Mouse (Mus musculus): ENCODE data around the gene Krr1.
"Not testable (repeated sequence)": the region's sequence is repeated elsewhere in the genome, so short reads cannot be mapped to it uniquely, and the experiment has no call there.

The Krr1 gene

DNA sequence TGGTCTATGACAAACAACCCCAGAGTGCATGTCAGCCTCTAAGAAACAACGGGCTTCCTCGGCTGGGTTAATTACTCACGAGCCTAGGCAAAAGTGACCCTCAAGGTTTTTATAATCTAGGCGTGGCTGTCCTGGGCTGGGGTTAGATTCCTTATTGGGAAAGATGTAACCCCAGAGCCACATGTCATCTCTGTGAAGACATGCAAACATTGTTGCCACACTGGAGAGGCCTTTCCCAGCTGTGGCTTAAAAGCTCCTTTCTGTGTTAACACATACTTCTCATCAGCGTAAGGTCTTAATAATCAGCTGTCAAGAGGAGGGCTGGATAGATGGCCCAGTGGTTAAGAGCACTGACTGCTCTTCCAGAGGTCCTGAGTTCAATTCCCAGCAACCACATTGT is 10.6 kb downstream of the Krr1 start:
- DNase-seq, result no peak

DNA sequence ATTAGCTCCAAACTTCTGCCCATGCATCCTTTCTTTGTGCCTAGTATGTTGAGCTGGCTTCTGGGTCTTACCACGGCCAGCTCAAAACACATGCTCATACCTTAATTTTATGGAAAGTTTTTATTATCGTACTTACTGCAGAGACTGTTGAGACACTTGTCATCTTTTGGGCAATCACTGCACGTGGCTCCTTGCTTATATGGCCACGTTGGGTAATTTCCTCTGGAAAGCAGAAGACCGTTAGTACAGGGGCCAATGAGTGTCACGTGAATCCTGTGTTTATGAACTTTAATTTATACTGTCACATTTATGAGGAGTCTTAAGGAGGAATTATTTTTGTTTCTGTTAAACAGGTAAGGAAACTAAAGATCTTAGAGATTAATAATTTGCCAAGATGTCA is 14.0 kb downstream of the Krr1 start:
- no peak for DNase-seq

DNA sequence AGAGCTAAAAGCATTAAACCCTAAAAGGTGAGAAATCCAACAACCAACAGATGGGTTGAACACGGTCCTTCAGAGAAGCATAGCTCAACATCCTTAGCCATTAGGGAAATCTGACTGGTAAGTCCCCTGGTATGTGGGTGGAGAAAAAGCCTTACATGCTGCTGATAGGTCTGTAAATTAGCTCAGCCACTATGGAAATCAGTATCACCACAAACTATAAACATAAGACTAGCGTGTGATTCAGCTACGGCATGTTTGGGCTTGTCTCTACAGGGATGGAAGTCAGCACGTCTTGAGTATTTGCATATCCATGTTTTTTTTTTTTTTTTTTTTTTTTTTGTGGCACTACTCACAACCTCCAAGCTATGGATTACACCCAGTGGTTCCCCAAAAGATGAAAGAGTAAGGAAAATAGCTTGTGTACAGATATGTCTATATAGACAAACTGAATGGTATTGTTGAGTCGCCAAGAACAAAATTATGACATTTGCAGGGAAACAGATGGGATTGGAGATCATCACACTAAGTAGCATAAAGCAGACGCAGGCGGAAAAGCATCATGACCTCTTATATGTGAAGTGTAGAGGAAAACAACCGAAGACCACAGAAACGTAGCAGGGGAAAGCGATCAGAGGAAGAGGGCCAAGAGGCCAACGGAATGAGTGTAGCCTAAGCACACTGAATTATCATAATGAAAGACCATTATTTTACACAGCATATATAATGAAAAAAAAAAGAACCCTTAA is 23.5 kb downstream of the Krr1 start:
- no peak for DNase-seq

DNA sequence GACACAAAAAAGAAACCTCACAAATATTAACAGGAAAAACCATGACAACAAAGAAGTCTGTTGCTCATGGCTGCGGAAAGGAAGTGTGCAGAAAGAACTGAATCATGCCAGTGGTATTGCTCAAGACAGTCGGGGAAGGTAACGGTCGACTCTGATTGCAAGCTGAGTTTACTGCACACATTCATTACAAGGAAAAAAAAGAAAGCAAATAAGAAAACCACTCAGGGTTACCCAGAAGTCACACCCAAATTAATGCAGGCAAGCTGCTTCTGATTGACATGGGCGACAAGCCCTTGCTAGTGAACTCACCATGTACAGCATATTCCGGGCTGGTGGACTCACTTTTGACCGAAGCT is 24.1 kb downstream of the Krr1 start:
- DNase-seq, result no peak

DNA sequence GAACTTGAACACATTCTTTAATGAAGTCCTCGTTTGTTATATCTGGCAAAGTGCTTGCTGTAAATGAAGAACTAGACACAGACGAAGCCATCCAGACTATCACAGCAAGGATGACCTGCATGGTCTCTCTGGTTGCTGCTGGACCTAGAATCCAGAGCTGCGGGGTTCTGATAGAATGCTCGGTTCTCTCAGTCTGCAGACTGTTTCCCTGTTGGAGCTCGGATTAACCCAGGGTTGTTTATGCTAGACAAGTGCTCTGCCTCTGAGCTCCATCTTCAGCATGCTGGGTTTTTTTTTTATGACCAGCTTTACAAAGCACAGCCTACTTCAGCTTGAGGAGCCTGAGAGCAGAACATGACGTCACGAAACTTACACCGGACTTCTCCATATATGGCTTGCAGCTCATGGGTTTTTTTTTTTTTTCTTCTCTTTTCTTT is 24.5 kb downstream of the Krr1 start:
- no peak for DNase-seq

DNA sequence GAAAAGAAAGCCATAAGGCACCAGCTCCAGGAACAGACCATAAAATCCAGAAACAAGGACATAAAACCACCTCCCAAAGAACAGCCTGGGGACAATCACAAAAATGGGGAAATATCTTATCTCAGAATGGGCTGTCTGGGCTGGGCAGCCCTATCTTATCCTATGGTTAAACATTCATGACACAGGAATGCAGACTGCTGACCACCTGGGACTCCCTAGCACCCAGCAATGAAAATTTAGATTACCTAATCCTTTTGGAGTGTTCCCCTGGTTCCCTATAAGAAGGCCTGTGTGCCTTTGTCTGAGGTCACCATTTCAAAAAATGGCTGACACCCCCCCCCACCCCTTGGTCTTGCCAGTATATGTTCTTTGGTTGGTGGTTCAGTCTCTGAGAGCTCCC is 25.2 kb downstream of the Krr1 start:
- no peak for DNase-seq

DNA sequence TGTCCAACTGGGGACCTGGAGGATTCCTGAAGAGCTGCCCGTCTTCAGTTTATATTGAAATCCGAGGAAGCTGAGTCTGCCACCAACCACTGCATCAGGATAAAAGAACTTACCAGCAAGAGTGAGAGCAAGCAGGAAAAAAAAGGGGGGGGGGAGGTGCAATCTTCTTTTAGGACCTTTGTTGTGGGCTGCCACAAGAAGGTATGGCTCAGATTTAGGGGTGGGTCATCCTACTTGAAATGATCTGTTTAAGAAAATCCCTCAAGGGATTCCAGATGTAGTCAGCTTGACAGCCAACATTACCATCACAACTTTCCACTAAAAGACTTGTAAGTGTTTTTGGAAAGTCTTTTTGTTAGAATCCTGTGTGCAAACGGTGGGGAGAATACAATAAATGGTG is 27.3 kb downstream of the Krr1 start:
- no peak for DNase-seq

DNA sequence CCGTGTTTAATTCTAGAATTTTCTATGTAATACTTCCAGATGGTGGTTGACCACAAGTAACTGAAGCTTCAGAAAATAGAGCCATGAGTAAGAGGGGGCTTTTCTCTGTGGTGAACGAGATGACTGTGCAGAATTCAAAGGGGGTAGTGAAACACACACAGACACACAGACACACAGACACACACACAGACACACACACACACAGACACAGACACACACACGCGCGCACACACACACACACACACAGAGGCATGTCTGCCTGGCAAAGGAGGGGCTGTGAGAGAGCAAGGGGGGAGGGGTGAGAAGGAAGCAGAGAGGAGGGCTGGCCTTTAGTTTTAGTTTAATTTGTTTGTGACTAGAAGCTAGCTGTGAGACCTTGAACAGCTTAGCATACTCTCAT is 28.1 kb downstream of the Krr1 start:
- no peak for DNase-seq

DNA sequence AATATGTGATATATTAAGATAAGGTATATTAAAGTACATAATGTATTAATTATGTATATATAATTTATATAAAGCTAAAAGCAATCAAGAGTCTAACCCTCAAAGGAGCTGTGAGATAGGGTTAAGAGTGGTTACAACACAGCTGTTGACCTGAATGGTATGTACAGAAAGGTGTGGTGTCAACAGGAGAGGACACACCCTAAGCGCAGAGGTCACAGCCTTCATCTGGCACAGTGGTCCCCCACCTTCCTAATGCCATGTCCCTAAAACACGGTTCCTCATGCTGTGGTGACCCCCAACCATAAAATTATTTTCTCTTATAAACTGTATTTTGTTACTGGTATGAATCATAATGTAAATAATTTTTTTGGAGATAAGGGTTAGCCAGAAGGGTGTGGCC is 28.9 kb downstream of the Krr1 start:
- no peak for DNase-seq

DNA sequence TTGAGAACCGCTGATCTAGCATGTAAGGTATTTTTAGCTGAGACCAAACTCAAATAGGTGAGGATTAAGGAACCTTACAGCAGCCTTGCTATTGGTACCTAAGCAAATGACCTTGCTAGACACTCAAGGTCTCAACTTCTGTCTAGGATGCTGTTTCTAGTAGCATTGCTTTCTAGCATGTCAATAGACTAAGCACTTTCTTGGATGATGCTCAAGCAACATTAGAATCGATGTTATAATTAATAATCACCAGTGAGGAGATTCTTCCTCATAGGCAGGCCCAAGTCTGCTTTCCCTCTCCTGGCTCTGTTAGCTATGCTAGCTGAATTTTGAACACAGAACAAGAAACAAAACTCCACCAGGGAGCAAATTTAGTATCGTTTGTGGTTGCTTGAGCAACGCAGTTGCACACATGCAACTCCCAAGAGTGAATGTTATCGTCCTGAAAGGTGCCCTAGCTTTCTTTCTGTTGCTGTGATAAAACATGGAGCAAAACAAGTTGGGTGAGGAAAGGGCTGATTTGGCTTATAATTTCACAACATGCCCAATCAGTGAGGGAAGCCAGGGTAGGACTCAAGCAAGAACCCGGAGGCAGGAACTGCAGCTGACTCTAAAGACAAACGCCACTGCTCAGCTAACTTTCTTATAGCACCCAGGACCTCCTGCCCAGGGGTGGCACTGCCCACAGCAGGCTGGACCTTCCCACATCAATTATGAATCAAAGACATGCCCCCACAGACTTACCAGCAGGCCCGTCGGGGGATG is 29.5 kb downstream of the Krr1 start:
- DNase-seq, result no peak

DNA sequence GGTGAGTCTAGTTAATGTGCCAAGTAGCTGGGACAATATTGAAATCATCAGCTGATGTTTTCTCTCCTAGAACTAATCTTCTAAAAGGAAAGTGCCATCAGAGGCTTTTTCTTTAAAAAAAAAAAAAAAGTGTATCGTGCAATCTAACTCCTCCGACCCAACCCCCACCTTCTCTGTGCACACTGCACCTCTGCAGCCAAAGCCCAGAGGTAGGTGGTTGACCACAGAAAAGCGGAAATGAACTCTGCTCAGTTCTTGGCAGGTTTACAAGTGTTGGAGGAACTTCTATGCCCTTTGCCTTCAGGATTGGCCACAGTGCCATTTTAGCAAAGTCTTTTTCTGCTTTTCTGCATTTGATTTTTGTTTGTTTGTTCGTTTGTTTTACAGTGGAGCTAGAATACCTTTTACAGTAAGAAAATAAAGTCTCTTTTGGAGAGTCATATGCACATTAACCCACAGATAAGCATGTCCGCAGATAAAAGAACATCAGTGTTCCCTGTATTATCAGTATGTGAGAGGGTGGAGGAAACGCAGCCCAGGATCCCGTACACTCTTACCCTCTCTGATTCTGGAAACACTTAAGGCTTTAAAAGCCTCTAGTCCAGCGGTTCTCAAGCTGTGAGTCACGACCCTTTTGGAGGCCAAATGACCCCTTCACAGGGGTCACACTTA is 30.2 kb downstream of the Krr1 start, which contains the start of gene Glipr1:
Gene Glipr1 (minus strand): TSS at position 88 of the 672 bp plus-strand sequence.
- no peak for DNase-seq

DNA sequence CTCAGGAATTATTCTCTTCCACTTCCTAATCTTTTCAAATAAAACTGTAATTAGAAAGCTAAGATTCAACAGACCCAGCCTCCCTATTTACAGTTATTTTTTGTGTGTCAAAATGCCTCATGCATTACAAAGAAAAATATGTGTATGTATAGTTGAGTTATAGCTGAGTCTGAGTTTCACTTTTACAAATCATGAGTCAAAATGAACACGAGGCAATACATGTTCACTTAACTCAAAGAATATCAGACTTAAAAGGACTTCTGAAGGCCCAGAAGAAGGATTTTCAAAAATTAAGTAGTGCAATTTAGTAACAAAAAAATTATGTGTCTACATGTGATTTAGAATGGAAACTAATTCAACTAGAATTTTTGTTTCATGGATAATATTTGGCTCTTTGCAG is 37.0 kb downstream of the Krr1 start:
- not testable (repeated sequence) for DNase-seq

DNA sequence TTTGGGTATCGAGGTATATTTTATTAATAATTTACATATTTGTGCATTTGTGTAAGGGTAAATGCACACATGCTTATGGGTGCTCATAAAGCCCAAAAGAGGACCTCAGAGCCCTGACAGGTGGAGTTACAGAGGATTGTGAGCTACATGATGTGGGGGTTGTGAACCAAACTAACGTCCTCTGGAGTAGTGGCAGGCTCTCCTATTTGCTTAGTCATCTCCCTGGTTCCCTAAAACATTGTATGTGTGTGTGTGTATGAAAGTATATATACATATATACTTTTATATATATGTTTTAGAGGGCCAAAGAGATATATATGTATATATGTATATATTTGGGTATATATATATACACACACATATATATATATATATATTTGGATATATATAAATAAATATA is 51.1 kb downstream of the Krr1 start:
- no peak for DNase-seq

DNA sequence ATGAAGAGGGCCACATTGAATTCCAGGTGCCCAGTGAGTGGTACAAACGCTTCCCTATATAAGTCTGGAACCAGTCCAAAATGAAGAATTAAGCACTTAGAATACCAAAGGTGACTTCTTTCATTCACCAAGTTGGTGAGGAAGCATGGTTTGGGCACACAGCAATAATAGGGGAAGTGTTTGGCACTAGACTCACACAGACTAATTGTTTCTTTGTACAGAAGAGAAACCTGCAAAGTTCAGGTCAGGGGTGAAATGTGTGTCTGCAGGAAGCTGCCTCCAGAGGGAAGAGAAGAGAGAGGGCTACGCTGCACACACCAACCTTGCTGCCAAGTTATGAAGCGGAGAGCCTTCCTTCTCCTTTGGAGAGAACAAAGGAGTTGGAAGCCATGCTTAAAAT is 56.2 kb downstream of the Krr1 start:
- not testable (repeated sequence) for DNase-seq

Data from embryo, embryonic 11 days (tissue).